Mouse (Mus musculus): ENCODE results near the gene Cst6. TPM values are rescaled to one million over a fixed set of nuclear protein-coding genes. Genes with fewer than 3 reads are reported as not detected.

The Cst6 gene
- not detected in 2 replicates for polyA plus RNA-seq (2012; ENCODE audit: insufficient read depth, insufficient read length, low replicate concordance, missing spikeins)

- H3K27ac ChIP-seq (ENCODE audit: insufficient read depth, low read depth, low read length): 0 out of 2 replicates have a peak within 1 kb of the TSS, but pooled peaks have one; percentile 14
- peaks cover 12% of the 10 kb centered on the region for H3K4me1 ChIP-seq (ENCODE audit: control insufficient read depth, insufficient read depth, low read length)
- 67% methylated on average over 6 of the region's 6 CpGs for WGBS
- H3K4me3 ChIP-seq (ENCODE audit: insufficient read depth, low read depth, low read length): peak within 1 kb of the TSS; percentile 54
Observed at GRCm38 (mm10) chr19:5349502-5349873, at the start of gene Cst6. TSS of gene Cst6 (minus strand) at chr19:5349574.

GRCm38 (mm10) chr19:5395371-5395770, 46.0 kb upstream of the Cst6 start:
- no peak overlapping the region for H3K4me3 ChIP-seq (ENCODE audit: insufficient read depth, low read depth, low read length)
- H3K4me1 ChIP-seq (ENCODE audit: control insufficient read depth, insufficient read depth, low read length): peaks cover 5% of the 10 kb centered on the region
- TF ChIP-seq POLR2A (IDR thresholded peaks at IDR 0.05; ENCODE audit: insufficient read depth, low read depth, low read length): no peak
- TF ChIP-seq CTCF (IDR thresholded peaks at IDR 0.05; ENCODE audit: insufficient read depth, low read depth, low read length): no peak
- H3K27ac ChIP-seq (ENCODE audit: insufficient read depth, low read depth, low read length): no peak overlapping the region
- 72% methylated on average over 4 of the region's 4 CpGs for WGBS

- Histone ChIP-seq H3K4me1 (ENCODE audit: control insufficient read depth, insufficient read depth, low read length) (peaks cover 14% of the 10 kb centered on the region), H3K27ac (ENCODE audit: insufficient read depth, low read depth, low read length) (no peak overlapping the region), H3K4me3 (ENCODE audit: insufficient read depth, low read depth, low read length) (no peak overlapping the region)
- 62% methylated on average over 10 of the region's 10 CpGs for WGBS
- TF ChIP-seq CTCF (IDR thresholded peaks at IDR 0.05; ENCODE audit: insufficient read depth, low read depth, low read length): no peak
- TF ChIP-seq POLR2A (IDR thresholded peaks at IDR 0.05; ENCODE audit: insufficient read depth, low read depth, low read length): no peak
Observed at GRCm38 (mm10) chr19:5394168-5394567, 44.8 kb upstream of the Cst6 start.

- Histone ChIP-seq H3K27ac (ENCODE audit: insufficient read depth, low read depth, low read length) (no peak overlapping the region), H3K4me1 (ENCODE audit: control insufficient read depth, insufficient read depth, low read length) (peaks cover 15% of the 10 kb centered on the region), H3K4me3 (ENCODE audit: insufficient read depth, low read depth, low read length) (no peak overlapping the region)
- 23% methylated on average over 4 of the region's 4 CpGs for WGBS
- TF ChIP-seq CTCF (IDR thresholded peaks at IDR 0.05; ENCODE audit: insufficient read depth, low read depth, low read length): no peak
- TF ChIP-seq POLR2A (IDR thresholded peaks at IDR 0.05; ENCODE audit: insufficient read depth, low read depth, low read length): no peak
Observed at GRCm38 (mm10) chr19:5392892-5393291, 43.5 kb upstream of the Cst6 start.

- Histone ChIP-seq H3K4me1 (ENCODE audit: control insufficient read depth, insufficient read depth, low read length) (peaks cover 20% of the 10 kb centered on the region), H3K4me3 (ENCODE audit: insufficient read depth, low read depth, low read length) (no peak overlapping the region), H3K27ac (ENCODE audit: insufficient read depth, low read depth, low read length) (no peak overlapping the region)
- TF ChIP-seq CTCF (IDR thresholded peaks at IDR 0.05; ENCODE audit: insufficient read depth, low read depth, low read length): no peak
- TF ChIP-seq POLR2A (IDR thresholded peaks at IDR 0.05; ENCODE audit: insufficient read depth, low read depth, low read length): no peak
- WGBS: 85% methylated on average over 8 of the region's 8 CpGs
Observed at GRCm38 (mm10) chr19:5390416-5390815, 41.0 kb upstream of the Cst6 start.

- TF ChIP-seq POLR2A (IDR thresholded peaks at IDR 0.05; ENCODE audit: insufficient read depth, low read depth, low read length) (no peak), CTCF (IDR thresholded peaks at IDR 0.05; ENCODE audit: insufficient read depth, low read depth, low read length) (no peak)
- H3K27ac ChIP-seq (ENCODE audit: insufficient read depth, low read depth, low read length): no peak overlapping the region
- WGBS: 57% methylated on average over 12 of the region's 12 CpGs
- H3K4me3 ChIP-seq (ENCODE audit: insufficient read depth, low read depth, low read length): peak overlapping the region; percentile 27
- H3K4me1 ChIP-seq (ENCODE audit: control insufficient read depth, insufficient read depth, low read length): peaks cover 20% of the 10 kb centered on the region
Observed at GRCm38 (mm10) chr19:5389647-5390046, 40.3 kb upstream of the Cst6 start.

GRCm38 (mm10) chr19:5388588-5389242, 39.3 kb upstream of the Cst6 start, which contains the start of gene Sart1:
TSS of gene Sart1 (minus strand) at chr19:5388703.
- TF ChIP-seq CTCF (IDR thresholded peaks at IDR 0.05; ENCODE audit: insufficient read depth, low read depth, low read length): no peak
- TF ChIP-seq POLR2A (IDR thresholded peaks at IDR 0.05; ENCODE audit: insufficient read depth, low read depth, low read length): peak; percentile 65
- WGBS: 2% methylated on average over 43 of the region's 43 CpGs
- Histone ChIP-seq H3K27ac (ENCODE audit: insufficient read depth, low read depth, low read length) (peak within 1 kb of the TSS; percentile 47; the same call in 1 of the 2 replicates), H3K4me1 (ENCODE audit: control insufficient read depth, insufficient read depth, low read length) (peaks cover 20% of the 10 kb centered on the region), H3K4me3 (ENCODE audit: insufficient read depth, low read depth, low read length) (peak within 1 kb of the TSS; percentile 84)

GRCm38 (mm10) chr19:5388011-5388441, 38.7 kb upstream of the Cst6 start:
- no peak for TF ChIP-seq CTCF (IDR thresholded peaks at IDR 0.05; ENCODE audit: insufficient read depth, low read depth, low read length)
- no peak for TF ChIP-seq POLR2A (IDR thresholded peaks at IDR 0.05; ENCODE audit: insufficient read depth, low read depth, low read length)
- WGBS: under 1% methylated on average over 41 of the region's 43 CpGs
- peak overlapping the region; percentile 84 for H3K4me3 ChIP-seq (ENCODE audit: insufficient read depth, low read depth, low read length)
- H3K27ac ChIP-seq (ENCODE audit: insufficient read depth, low read depth, low read length): peak overlapping the region; percentile 47; the same call in 1 of the 2 replicates
- peaks cover 20% of the 10 kb centered on the region for H3K4me1 ChIP-seq (ENCODE audit: control insufficient read depth, insufficient read depth, low read length)

GRCm38 (mm10) chr19:5384715-5385114, 35.3 kb upstream of the Cst6 start:
- TF ChIP-seq CTCF (IDR thresholded peaks at IDR 0.05; ENCODE audit: insufficient read depth, low read depth, low read length) (no peak), POLR2A (IDR thresholded peaks at IDR 0.05; ENCODE audit: insufficient read depth, low read depth, low read length) (no peak)
- Histone ChIP-seq H3K27ac (ENCODE audit: insufficient read depth, low read depth, low read length) (no peak overlapping the region), H3K4me3 (ENCODE audit: insufficient read depth, low read depth, low read length) (no peak overlapping the region), H3K4me1 (ENCODE audit: control insufficient read depth, insufficient read depth, low read length) (peaks cover 11% of the 10 kb centered on the region)
- WGBS: 78% methylated on average over 8 of the region's 8 CpGs

Data from olfactory bulb, adult 2 months (tissue).